Mouse (Mus musculus) cerebellum, adult 2 months (tissue): Measurements from ENCODE around the gene Cnot1.

ENCODE experiments used
- CTCF ChIP-seq: fragments of 200-500 bp; IDR thresholded peaks from 2 replicates; pipeline ENCODE4 v1.5.1; 2011; ENCODE audit warnings: low read depth, mild to moderate bottlenecking, control low read depth, low read length, moderate library complexity, borderline replicate concordance; ENCODE audit not compliant: insufficient read depth
- POLR2A ChIP-seq: fragments of 200-500 bp; IDR thresholded peaks from 2 replicates; pipeline ENCODE4 v1.6.1; 2011; ENCODE audit warnings: low read length, control low read depth, borderline replicate concordance; ENCODE audit not compliant: insufficient read depth

DNA sequence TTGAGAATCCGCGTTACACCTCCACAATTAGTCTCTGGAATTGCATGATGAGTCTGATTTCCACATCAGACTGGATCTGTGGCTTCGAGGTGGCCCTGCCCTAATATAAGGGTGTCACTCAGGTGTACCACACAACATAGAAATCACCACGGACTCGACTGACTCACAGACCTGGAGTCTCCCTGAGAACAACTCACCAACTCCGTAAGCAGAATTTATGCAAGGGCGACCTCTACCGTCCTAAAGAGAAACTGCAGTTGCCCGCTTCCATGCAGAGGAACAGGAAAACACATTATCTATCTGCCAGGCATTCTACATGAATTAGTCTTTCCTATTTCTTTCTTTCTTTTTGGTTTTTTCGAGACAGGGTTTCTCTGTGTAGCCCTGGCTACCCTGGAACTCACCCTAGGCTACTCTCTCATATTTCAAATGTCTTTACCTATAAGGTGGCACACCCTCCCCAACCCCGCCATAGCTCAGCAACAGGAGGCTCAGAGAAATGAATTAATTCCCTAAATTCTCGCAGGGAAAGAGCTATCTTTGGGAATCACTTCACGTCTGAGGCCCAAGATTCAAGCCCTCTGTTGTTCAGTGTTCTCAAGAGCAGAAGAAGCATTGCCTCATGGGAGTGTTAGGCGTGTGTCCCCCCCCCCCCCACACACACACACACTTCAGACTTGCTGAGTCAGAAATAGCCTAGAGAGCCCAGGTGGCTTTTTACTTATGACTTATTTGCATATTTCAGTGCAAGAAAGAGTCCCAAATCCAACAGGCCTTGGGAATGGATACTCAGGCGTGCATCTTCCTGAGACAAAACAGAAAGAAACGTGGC is 25.6 kb upstream of the Cnot1 start:
- peak; percentile 89 for TF ChIP-seq CTCF
- TF ChIP-seq POLR2A: no peak
